Mouse (Mus musculus) spleen, adult 2 months (tissue): ENCODE measurements around the gene Ass1.

Source experiments
- CTCF ChIP-seq: fragments of 200-500 bp; IDR thresholded peaks from 2 replicates; pipeline ENCODE4 v1.5.1; 2011; ENCODE audit warnings: mild to moderate bottlenecking, inconsistent platforms; ENCODE audit not compliant: insufficient read depth, insufficient read length, insufficient replicate concordance; ENCODE audit errors: extremely low read depth
- POLR2A ChIP-seq: fragments of 200-500 bp; IDR thresholded peaks from 2 replicates; pipeline ENCODE4 v1.6.1; 2011; ENCODE audit warnings: low read depth, low read length, inconsistent platforms

DNA sequence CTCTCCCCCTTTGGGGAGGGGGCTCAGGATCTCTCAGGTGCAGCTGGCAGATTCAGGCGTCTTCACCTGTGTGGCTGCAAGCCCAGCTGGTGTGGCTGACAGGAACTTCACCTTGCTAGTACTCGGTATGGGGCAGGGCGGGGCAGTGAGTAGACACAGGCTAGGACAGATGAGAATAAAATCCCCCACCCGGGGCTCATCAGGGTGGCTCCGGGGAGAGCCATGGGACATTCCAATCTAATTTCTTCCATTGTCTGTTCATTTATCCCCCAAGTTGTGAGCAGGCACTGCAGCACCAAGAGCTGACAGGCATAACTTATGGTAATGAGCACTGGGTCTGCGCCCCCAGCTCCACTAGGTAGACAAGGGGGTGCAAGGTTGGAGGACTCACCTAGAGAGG is 47.4 kb upstream of the Ass1 start:
- no peak for TF ChIP-seq CTCF
- TF ChIP-seq POLR2A = no peak
